12 mouse cellular contexts compared by ENCODE assay signal in genomic region chr10:60794792-60795191, GRCm38 (mm10). TPM values are rescaled to one million over a fixed set of nuclear protein-coding genes. Genes with fewer than 3 reads are reported as not detected.
DNase-seq lines count a peak whose midpoint lies in the region; ATAC-seq and TF ChIP-seq lines count a peak whose summit lies in the region.
"Had no signal": no experiment of that assay in that cellular context is flagged by ENCODE, and none has a peak within 500 bp of the region (broad histone marks: within the 10 kb centered on the region; RNA-seq: fewer than 3 reads in every experiment).

No protein-coding gene starts in this region.

- no peaks in the 10 kb centered on the region for H3K36me3 ChIP-seq in heart, embryonic 11.5 days (ENCODE audit: control insufficient read depth, insufficient read depth, low read length)
- H3K36me3 ChIP-seq in forebrain, embryonic 14.5 days (ENCODE audit: control insufficient read depth, insufficient read depth, low read length): no peaks in the 10 kb centered on the region
- H3K36me3 ChIP-seq in myocyte (ENCODE audit: control insufficient read depth, insufficient read depth): no peaks in the 10 kb centered on the region
- H3K36me3 ChIP-seq: hindbrain, embryonic 15.5 days had no signal

- no peaks in the 10 kb centered on the region for H3K9me3 ChIP-seq in heart, embryonic 11.5 days (replicated peaks; ENCODE audit: control insufficient read depth, low read length)
- no peaks in the 10 kb centered on the region for H3K9me3 ChIP-seq in forebrain, embryonic 14.5 days (replicated peaks; ENCODE audit: control insufficient read depth, low read length)
- H3K9me3 ChIP-seq: hindbrain, embryonic 15.5 days had no signal

- WGBS in heart, embryonic 11.5 days (ENCODE audit: insufficient replicate concordance): 53% methylated on average over 8 of the region's 8 CpGs
- WGBS in forebrain, embryonic 14.5 days: 24% methylated on average over 8 of the region's 8 CpGs

- intact Hi-C loops in heart, postnatal 36 days (cut with DNase I): no loop called here

- 0 out of 2 replicates have a peak overlapping the region, but pooled peaks have one; percentile 34 for H3K9ac ChIP-seq in heart, embryonic 11.5 days (ENCODE audit: low read depth, low read length)
- no peak overlapping the region for H3K9ac ChIP-seq in forebrain, embryonic 14.5 days (ENCODE audit: low read length)
- H3K9ac ChIP-seq: hindbrain, embryonic 15.5 days; lung, embryonic 14.5 days had no signal

- H3K4me3 ChIP-seq in heart, embryonic 11.5 days (ENCODE audit: low read depth, low read length): no peak overlapping the region
- no peak overlapping the region for H3K4me3 ChIP-seq in layer of hippocampus, adult 2 months
- no peak overlapping the region for H3K4me3 ChIP-seq in forebrain, embryonic 14.5 days (ENCODE audit: low read depth, low read length)
- H3K4me3 ChIP-seq in myocyte: no peak overlapping the region
- H3K4me3 ChIP-seq: hindbrain, embryonic 15.5 days had no signal

- peak overlapping the region; percentile 90; the same call in 1 of the 2 replicates for H3K27ac ChIP-seq in heart, embryonic 11.5 days (ENCODE audit: low read depth, low read length)
- H3K27ac ChIP-seq in layer of hippocampus, adult 2 months: peak overlapping the region; percentile 5; the same call in 1 of the 2 replicates
- H3K27ac ChIP-seq in forebrain, embryonic 14.5 days (ENCODE audit: low read depth, low read length): 0 out of 2 replicates have a peak overlapping the region, but pooled peaks have one; percentile 21
- H3K27ac ChIP-seq: hindbrain, embryonic 15.5 days had no signal

- no peak overlapping the region; the same call in 1 of the 2 replicates for H3K4me2 ChIP-seq in heart, embryonic 11.5 days
- H3K4me2 ChIP-seq in forebrain, embryonic 14.5 days (ENCODE audit: low read length): 0 out of 2 replicates have a peak overlapping the region, but pooled peaks have one; percentile 14
- H3K4me2 ChIP-seq in myocyte (ENCODE audit: low read depth): peak overlapping the region; percentile 57
- H3K4me2 ChIP-seq: hindbrain, embryonic 15.5 days; lung, embryonic 14.5 days had no signal

- H3K4me1 ChIP-seq in heart, embryonic 11.5 days (ENCODE audit: control insufficient read depth, insufficient read depth, low read length): peaks cover 74% of the 10 kb centered on the region
- H3K4me1 ChIP-seq in forebrain, embryonic 14.5 days (ENCODE audit: control insufficient read depth, insufficient read depth, low read length): peaks cover 10% of the 10 kb centered on the region

- no peak for ATAC-seq in heart, embryonic 11.5 days (replicated peaks; ENCODE audit: insufficient number of reproducible peaks, low FRiP score, low TSS enrichment)
- peak; percentile 4; the same call in 1 of the 2 replicates for ATAC-seq in forebrain, embryonic 14.5 days

- TF ChIP-seq CTCF in layer of hippocampus, adult 2 months (conservative IDR thresholded peaks at IDR 0.05): no peak

- no peak overlapping the region for H3ac ChIP-seq in myocyte (ENCODE audit: control insufficient read depth, insufficient read length)

- no peaks in the 10 kb centered on the region for H3K27me3 ChIP-seq in heart, embryonic 11.5 days (ENCODE audit: control insufficient read depth, insufficient read depth, low read length)
- H3K27me3 ChIP-seq in forebrain, embryonic 14.5 days (replicated peaks; ENCODE audit: control insufficient read depth, insufficient read depth, low read length): 0 out of 2 replicates have a peak, but pooled peaks cover 3% of the 10 kb centered on the region
- H3K27me3 ChIP-seq in myocyte (ENCODE audit: control insufficient read depth, insufficient read depth, insufficient read length): no peaks in the 10 kb centered on the region

- TF ChIP-seq POLR2A in myocyte (IDR thresholded peaks at IDR 0.05; ENCODE audit: insufficient read length, low read depth): no peak

- DNase-seq in heart, postnatal 36 days: no peak
- DNase-seq in layer of hippocampus, adult 2 months (ENCODE audit: low spot score in 2 of 2): no peak
- DNase-seq in layer of hippocampus, adult 9-10 months (ENCODE audit: low spot score): no peak
- DNase-seq in forebrain, embryonic 14.5 days (ENCODE audit: low spot score): no peak
- no peak for DNase-seq in frontal cortex, adult 2 months (ENCODE audit: extremely low spot score in 1 of 2, low spot score in 1 of 2)
- no peak for DNase-seq in frontal cortex, postnatal 14 days (ENCODE audit: low spot score in 2 of 2)
- DNase-seq: cerebellum, adult 9-10 months; lung, embryonic 14.5 days; thymus, adult 18-20 months had no signal

- H3K79me2 ChIP-seq in myocyte (ENCODE audit: control insufficient read depth, insufficient read depth): peaks cover 94% of the 10 kb centered on the region

TF ChIP-seq in myocyte, 11 proteins besides CTCF, POLR2A, EP300 and RAD21:
- no peak for TF ChIP-seq TCF12 (IDR thresholded peaks at IDR 0.05; ENCODE audit: insufficient read depth, poor library complexity, severe bottlenecking)
- TF ChIP-seq REST (IDR thresholded peaks at IDR 0.05; ENCODE audit: insufficient read depth, insufficient read length): no peak
- TF ChIP-seq CEBPB (IDR thresholded peaks at IDR 0.05; ENCODE audit: insufficient read depth, poor library complexity, severe bottlenecking): no peak
- TF ChIP-seq E2F4 (IDR thresholded peaks at IDR 0.05; ENCODE audit: insufficient read depth): no peak
- no peak for TF ChIP-seq USF1 (IDR thresholded peaks at IDR 0.05; ENCODE audit: low read depth)
- no peak for TF ChIP-seq TCF3 (IDR thresholded peaks at IDR 0.05; ENCODE audit: insufficient read length, low read depth)
- no peak for TF ChIP-seq POLR2AphosphoS2 (IDR thresholded peaks at IDR 0.05; ENCODE audit: insufficient read length, low read depth)
- no peak for TF ChIP-seq MYOD1 (IDR thresholded peaks at IDR 0.05; ENCODE audit: control insufficient read depth in 1 of 3, insufficient read length in 2 of 3, low read depth in 2 of 3)
- TF ChIP-seq SRF (IDR thresholded peaks at IDR 0.05; ENCODE audit: control insufficient read depth, insufficient read length, low read depth): no peak
- TF ChIP-seq MAX (IDR thresholded peaks at IDR 0.05; ENCODE audit: low read depth): no peak
- TF ChIP-seq MYOG (IDR thresholded peaks at IDR 0.05; ENCODE audit: control insufficient read depth in 1 of 3, insufficient read depth in 1 of 3, insufficient read length in 2 of 3, low read depth in 2 of 3): no peak

RNA-seq across cellular contexts. Expression of gene Unc5b, which starts 36.6 kb away (rescaled TPM):
- polyA plus RNA-seq in heart, embryonic 11.5 days (2014; fragmentation: Nextera tagmentation; extraction: Ambion mirVana): 15.0 and 15.6 TPM in 2 replicates
- total RNA-seq in heart, postnatal 36 days (2021): 10 to 100 TPM; 14.5 to 14.7 TPM
- 10 to 100 TPM; 10.7 to 11.2 TPM for total RNA-seq in layer of hippocampus, adult 2 months (2021)
- polyA plus RNA-seq in forebrain, embryonic 14.5 days (2014; fragmentation: Nextera tagmentation; extraction: Ambion mirVana): 2.1 and 2.3 TPM in 2 replicates
- 91.9 TPM for polyA plus RNA-seq in myocyte (2012; fragmentation: generic; extraction: Trizol)
- polyA plus RNA-seq in frontal cortex, adult 2 months (2012; rRNA removed): 7.2 and 7.4 TPM in 2 replicates

RNA-seq across cellular contexts. Expression of gene Slc29a3, which starts 42.2 kb away (rescaled TPM):
- polyA plus RNA-seq in heart, embryonic 11.5 days (2014; fragmentation: Nextera tagmentation; extraction: Ambion mirVana): 4.6 and 4.8 TPM in 2 replicates
- 1 to 10 TPM; 3.2 to 6.7 TPM for total RNA-seq in heart, postnatal 36 days (2021)
- total RNA-seq in layer of hippocampus, adult 2 months (2021): 10 to 100 TPM; 14.6 to 18.3 TPM
- 6.5 and 8.5 TPM in 2 replicates for polyA plus RNA-seq in forebrain, embryonic 14.5 days (2014; fragmentation: Nextera tagmentation; extraction: Ambion mirVana)
- polyA plus RNA-seq in myocyte (2012; fragmentation: generic; extraction: Trizol): 4.7 TPM
- 7.5 and 8.0 TPM in 2 replicates for polyA plus RNA-seq in frontal cortex, adult 2 months (2012; rRNA removed)

Comparison
In these comparisons a context has a peak if more than half of its experiments do, and no peak if none do; other contexts are left out.
1. H3K27ac ChIP-seq: peak in every context shown above with its lines; median percentile 90 in heart, embryonic 11.5 days; 21 in forebrain, embryonic 14.5 days; 5 in layer of hippocampus, adult 2 months.